Mouse (Mus musculus): ENCODE results near the gene Phf24. TPM values are rescaled to one million over a fixed set of nuclear protein-coding genes. Genes with fewer than 3 reads are reported as not detected.

Phf24 gene
- 1 to 10 TPM; 3.4 to 5.4 TPM for total RNA-seq (2021)
- long read RNA-seq, experiment 1, partial matches to known transcripts, result 0 of 2 reads
- long read RNA-seq, experiment 1, other reads (novel, unspliced or antisense), result 2 of 2 reads
- long read RNA-seq, experiment 2, partial matches to known transcripts, result 0 of 1 reads
- long read RNA-seq, experiment 2, other reads (novel, unspliced or antisense), result 1 of 1 reads

GRCm38 (mm10) chr4:42916617-42917401 is at the start of gene Phf24:
Gene Phf24 (plus strand): TSS chr4:42916660.
- DNase-seq (ENCODE audit: low spot score in 2 of 2), result no peak

GRCm38 (mm10) chr4:42867390-42867789 is 49.1 kb upstream of the Phf24 start:
- no peak for DNase-seq (ENCODE audit: low spot score in 2 of 2)

DNA sequence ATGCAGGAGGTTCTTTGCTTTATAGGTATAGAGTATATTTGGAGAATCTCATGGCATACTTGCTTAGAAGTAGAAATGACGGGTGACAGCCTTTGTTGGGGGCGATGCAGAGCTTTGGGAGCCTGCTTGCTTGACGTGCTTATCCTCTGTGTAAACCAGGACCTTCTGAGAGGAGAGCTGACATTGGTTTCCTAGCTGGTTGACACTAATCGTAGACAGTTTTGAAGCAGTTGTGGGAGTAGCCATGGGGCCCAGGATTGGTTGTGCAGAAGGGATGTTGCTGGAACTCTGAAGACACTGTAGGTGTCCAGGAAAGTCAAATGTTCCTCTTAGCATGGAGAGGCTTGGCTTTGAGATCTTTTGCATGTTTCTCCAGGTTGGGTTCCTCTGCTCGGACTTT is 48.3 kb upstream of the Phf24 start:
- DNase-seq (ENCODE audit: low spot score in 2 of 2), result no peak

DNA sequence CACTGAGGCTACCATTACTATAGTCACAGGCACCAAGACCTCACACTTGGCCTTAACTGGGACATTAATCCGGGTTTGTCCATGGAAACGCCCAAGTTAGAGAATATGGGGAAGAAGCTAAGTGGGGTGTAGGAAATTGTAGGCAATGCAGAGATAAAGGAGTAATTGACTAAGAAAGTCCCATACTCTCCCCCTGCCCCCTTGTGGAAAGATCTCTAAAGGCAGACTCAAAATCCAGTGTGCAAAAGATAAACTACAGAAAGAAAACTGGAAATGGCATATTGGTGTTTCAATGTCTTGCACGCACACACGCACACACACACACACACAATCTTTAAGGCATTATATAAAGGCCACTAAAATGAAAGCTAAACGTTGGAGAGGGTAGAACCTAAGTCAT is 45.7 kb upstream of the Phf24 start:
- no peak for DNase-seq (ENCODE audit: low spot score in 2 of 2)

GRCm38 (mm10) chr4:42872151-42872550 is 44.3 kb upstream of the Phf24 start:
- no peak for DNase-seq (ENCODE audit: low spot score in 2 of 2)

DNA sequence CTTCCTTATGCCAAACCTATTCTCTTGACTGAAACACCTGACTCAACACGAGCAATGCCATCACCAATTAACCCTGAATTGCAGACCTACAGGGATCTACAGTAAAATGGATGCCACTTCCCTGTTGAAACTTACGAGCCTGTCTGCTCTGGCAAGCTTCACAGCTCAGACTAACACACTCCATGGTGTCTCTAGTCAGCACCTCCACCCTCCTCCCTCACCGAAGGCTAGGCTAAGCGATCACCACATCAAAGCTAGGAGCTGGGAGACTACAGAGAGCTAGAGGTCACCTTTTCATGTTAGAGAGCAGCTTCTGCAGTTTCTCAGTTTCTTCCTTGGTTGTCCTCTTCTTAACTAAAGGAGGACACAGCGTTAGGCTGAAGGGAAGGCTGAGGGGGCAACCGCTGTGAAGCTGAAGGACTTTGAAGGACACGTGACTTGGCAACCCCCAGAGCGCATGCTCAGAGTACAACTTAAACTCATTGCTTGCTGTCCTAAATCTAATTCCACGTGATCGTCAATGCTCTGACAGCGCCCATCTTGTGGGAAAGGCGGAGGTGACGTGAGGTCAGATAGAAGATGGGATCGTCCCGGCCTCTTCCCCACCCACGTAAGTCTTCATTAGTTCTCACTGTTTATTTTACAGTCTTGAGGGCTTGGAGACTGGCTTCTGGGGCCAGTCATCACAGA is 43.6 kb upstream of the Phf24 start:
- no peak for DNase-seq (ENCODE audit: low spot score in 2 of 2)

- no peak for DNase-seq (ENCODE audit: low spot score in 2 of 2)
These were observed 42.3 kb upstream of the Phf24 start, which contains the start of gene Fam205c for GRCm38 (mm10) chr4:42874134-42874533. Gene Fam205c (minus strand): TSS chr4:42874234.

GRCm38 (mm10) chr4:42876586-42877291 is 39.7 kb upstream of the Phf24 start:
- DNase-seq (ENCODE audit: low spot score in 2 of 2), result no peak

DNA sequence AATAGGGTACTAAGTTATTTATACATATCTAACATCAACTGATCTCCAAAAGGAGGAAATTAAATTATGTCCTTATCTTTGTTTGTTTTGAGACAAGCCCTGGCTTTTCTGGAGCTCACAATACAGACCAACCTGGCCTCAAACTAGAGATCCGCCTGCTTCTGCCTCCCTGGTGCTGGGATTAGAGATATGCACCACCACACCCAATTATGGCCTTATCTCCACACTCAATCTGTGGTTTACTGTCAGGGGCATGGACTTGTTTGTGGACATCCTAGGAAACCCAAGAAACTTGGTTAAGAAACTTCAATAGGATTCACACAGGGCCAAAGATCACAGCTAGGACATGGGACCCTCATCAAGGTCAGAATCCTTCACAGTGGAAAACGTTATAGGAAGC is 38.8 kb upstream of the Phf24 start:
- DNase-seq (ENCODE audit: low spot score in 2 of 2), result no peak

DNA sequence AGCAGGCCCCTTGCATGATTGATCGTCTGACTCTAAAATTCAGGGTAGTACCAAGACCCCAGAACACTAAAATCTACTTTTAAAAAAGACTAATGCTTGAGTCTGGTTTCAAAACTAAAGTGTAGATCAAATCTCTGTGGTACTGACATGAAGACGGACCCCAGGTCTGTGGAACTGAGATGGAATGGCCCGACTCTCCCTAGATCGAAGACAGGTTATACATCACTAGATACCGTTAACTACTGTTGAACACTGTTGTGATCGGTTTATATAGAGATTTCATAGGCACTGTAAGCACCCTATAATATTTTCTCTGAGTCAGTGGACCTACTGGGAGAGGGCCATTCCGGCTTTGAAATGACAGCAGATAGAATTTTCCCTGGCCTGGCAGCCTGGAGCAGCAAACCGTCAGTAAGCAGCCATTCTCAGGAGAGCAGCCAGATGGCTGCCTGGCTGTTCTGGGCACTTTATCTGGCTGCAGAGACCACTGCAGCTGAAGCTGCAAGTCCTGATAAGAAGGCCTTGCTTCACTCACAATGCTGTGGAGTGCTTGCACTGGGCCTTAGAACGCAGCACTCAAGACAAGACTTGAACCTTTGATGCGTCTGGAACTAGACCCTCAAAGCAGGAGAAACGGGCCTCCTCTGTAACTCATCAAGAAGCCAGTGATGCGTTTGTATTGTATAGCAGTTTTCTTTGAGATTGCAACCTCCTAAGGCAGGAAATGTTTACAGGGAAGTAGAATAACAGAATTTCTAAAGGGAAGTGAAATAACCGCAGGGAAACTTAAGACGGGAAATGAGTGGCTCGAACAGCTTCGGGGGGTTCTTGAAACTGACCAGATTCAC is 36.4 kb upstream of the Phf24 start:
- no peak for DNase-seq (ENCODE audit: low spot score in 2 of 2)

- no peak for DNase-seq (ENCODE audit: low spot score in 2 of 2)
These were observed 35.8 kb upstream of the Phf24 start for GRCm38 (mm10) chr4:42880677-42880948.

- no peak for DNase-seq (ENCODE audit: low spot score in 2 of 2)
These were observed 29.5 kb upstream of the Phf24 start for GRCm38 (mm10) chr4:42886926-42887325.

GRCm38 (mm10) chr4:42888806-42889205 is 27.7 kb upstream of the Phf24 start:
- no peak for DNase-seq (ENCODE audit: low spot score in 2 of 2)

- no peak for DNase-seq (ENCODE audit: low spot score in 2 of 2)
These were observed 25.3 kb upstream of the Phf24 start for GRCm38 (mm10) chr4:42891176-42891575.

DNA sequence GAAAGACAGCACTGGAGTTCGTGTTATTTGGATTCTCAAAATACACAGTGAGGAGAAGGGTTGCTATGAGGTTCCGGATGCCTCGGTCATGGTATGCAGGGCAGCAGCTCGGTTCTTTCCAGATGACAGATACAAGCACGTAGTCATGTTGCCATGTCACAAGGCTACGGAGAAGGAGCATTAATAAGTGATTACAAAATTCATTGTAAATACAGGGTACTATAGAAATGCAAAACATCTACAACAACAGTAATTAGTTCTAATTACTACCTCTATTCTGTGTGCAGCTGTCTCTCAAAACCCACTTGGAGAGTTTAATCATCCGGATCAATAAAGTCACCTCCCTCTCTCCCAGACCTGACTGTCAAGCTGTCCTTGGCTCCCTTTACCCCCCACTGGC is 21.3 kb upstream of the Phf24 start:
- no peak for DNase-seq (ENCODE audit: low spot score in 2 of 2)

GRCm38 (mm10) chr4:42898914-42899313 is 17.5 kb upstream of the Phf24 start:
- no peak for DNase-seq (ENCODE audit: low spot score in 2 of 2)

GRCm38 (mm10) chr4:42900878-42901277 is 15.6 kb upstream of the Phf24 start:
- DNase-seq (ENCODE audit: low spot score in 2 of 2), result no peak

- no peak for DNase-seq (ENCODE audit: low spot score in 2 of 2)
These were observed 14.3 kb upstream of the Phf24 start for GRCm38 (mm10) chr4:42902174-42902573.

GRCm38 (mm10) chr4:42902730-42903129 is 13.7 kb upstream of the Phf24 start:
- no peak for DNase-seq (ENCODE audit: low spot score in 2 of 2)

GRCm38 (mm10) chr4:42903942-42904341 is 12.5 kb upstream of the Phf24 start:
- DNase-seq (ENCODE audit: low spot score in 2 of 2), result no peak

- DNase-seq (ENCODE audit: low spot score in 2 of 2), result no peak
These were observed 11.9 kb upstream of the Phf24 start for GRCm38 (mm10) chr4:42904523-42904922.
